Mouse (Mus musculus): ENCODE data around the gene Col8a1.

DNA sequence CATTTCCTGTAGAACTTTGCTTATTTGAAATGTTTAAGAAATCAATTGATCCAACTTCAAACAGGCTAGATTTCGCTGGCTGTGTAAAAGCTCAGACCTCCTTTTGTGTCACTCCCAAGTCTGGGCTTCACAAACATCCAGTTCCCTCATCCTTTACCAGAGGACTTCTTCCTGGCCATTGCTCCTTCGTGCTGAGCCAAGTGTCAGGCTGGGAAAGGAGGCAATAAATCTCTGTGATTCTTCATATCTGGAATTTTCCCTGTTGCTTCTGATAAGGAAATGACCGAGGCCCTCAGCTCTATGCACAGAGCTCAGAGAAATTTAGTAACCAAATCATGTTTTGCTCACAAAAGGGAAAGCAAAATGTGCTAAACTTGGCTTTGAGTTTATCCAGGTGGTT is 91.9 kb downstream of the Col8a1 start:
- TF ChIP-seq CTCF (IDR thresholded peaks at IDR 0.05; ENCODE audit: borderline replicate concordance, insufficient read depth, low read depth, low read length) (no peak), POLR2A (IDR thresholded peaks at IDR 0.05; ENCODE audit: borderline replicate concordance, insufficient read depth, low read length) (no peak)
